Mouse (Mus musculus) G1E (cell line): ENCODE data around the gene Map3k5. TPM values are rescaled to one million over a fixed set of nuclear protein-coding genes. Genes with fewer than 3 reads are reported as not detected.

Experiments
- ATAC-seq: 2 replicates; pipeline ENCODE4 v1.8.0; 2016; ENCODE audit warnings: mild to moderate bottlenecking; ENCODE audit not compliant: insufficient number of reproducible peaks, poor library complexity, low FRiP score, severe bottlenecking; ENCODE audit errors: extremely low read depth
- DNase-seq: peaks from one replicate; pipeline ENCODE4 v3.0.0; 2012; ENCODE audit warnings: low spot score
- H3K27me3 ChIP-seq: 2 replicates; pipeline ENCODE4 v1.6.1; 2012; ENCODE audit warnings: mild to moderate bottlenecking, low read length, inconsistent platforms; ENCODE audit not compliant: insufficient read depth
- H3K36me3 ChIP-seq: replicated peaks from 2 replicates; pipeline ENCODE3; 2012; ENCODE audit warnings: mild to moderate bottlenecking, inconsistent platforms
- H3K4me1 ChIP-seq: 2 replicates; pipeline ENCODE4 v1.6.1; 2012; ENCODE audit warnings: low read depth, low read length, inconsistent platforms, mixed read lengths; ENCODE audit not compliant: insufficient read depth
- H3K4me3 ChIP-seq: 2 replicates; pipeline ENCODE4 v1.5.1; 2012; ENCODE audit warnings: low read depth, mild to moderate bottlenecking, inconsistent platforms, low read length, moderate library complexity, mixed read lengths
- H3K9me3 ChIP-seq: replicated peaks from 2 replicates; pipeline ENCODE4 v1.6.1; 2012; ENCODE audit warnings: inconsistent platforms
- CTCF ChIP-seq: IDR thresholded peaks from 2 replicates; pipeline ENCODE4 v1.5.1; 2012; ENCODE audit warnings: low read depth, low read length, inconsistent platforms, mixed read lengths
- GATA1 ChIP-seq: IDR thresholded peaks from 2 replicates; pipeline ENCODE4 v1.6.1; 2012; ENCODE audit warnings: borderline replicate concordance, low read length, inconsistent platforms, mixed read lengths
- GATA2 ChIP-seq: IDR thresholded peaks from 2 replicates; pipeline ENCODE4 v1.6.1; 2012; ENCODE audit warnings: low read depth, low read length, inconsistent platforms, borderline replicate concordance
- POLR2AphosphoS5 ChIP-seq: IDR thresholded peaks from 2 replicates; pipeline ENCODE4 v1.6.1; 2012; ENCODE audit warnings: low read depth, low read length, inconsistent platforms; ENCODE audit not compliant: insufficient replicate concordance
- TAL1 ChIP-seq: conservative IDR thresholded peaks from 2 replicates; pipeline ENCODE4 v1.6.1; 2012; ENCODE audit warnings: low read depth, low read length, inconsistent platforms, mixed read lengths
- polyA plus RNA-seq: library from polyadenylated mRNA; stranded (reverse); fragments of >175 nt; gene quantifications from 2 replicates; pipeline ENCODE4 v1.2.3, GENCODE M21; 2012
- total RNA-seq, 2 experiments: library from RNA; stranded (forward) in 1 of 2; stranded (reverse) in 1 of 2; fragments of 200-1000 nt in 1 of 2; fragments of >200 nt in 1 of 2; fragmentation: Nextera tagmentation in 1 of 2; gene quantifications; 2 replicates each; pipeline ENCODE4 v1.2.3; 2014 to 2017

Gene Map3k5
- total and polyA plus RNA-seq, 3 experiments = 0.18 to 1.4 (median 1.3) TPM

- DNase-seq (no peak), ATAC-seq (no peak)
- Histone ChIP-seq H3K27me3 (peaks cover 10% of the 10 kb centered on the region; the same call in 1 of the 2 replicates), H3K4me3 (no peak overlapping the region), H3K36me3 (no peaks in the 10 kb centered on the region), H3K4me1 (no peaks in the 10 kb centered on the region), H3K9me3 (no peaks in the 10 kb centered on the region)
- TF ChIP-seq TAL1 (no peak), CTCF (no peak), GATA1 (no peak), GATA2 (no peak), POLR2AphosphoS5 (no peak)
These were observed 61.9 kb downstream of the Map3k5 start for GRCm38 (mm10) chr10:19996151-19996550.

GRCm38 (mm10) chr10:19999703-20000407 is 65.6 kb downstream of the Map3k5 start:
- DNase-seq = no peak

GRCm38 (mm10) chr10:20000408-20000770 is 66.1 kb downstream of the Map3k5 start:
- ATAC-seq (no peak), DNase-seq (no peak)
- Histone ChIP-seq H3K36me3 (no peaks in the 10 kb centered on the region), H3K4me1 (no peaks in the 10 kb centered on the region), H3K4me3 (no peak overlapping the region), H3K9me3 (no peaks in the 10 kb centered on the region), H3K27me3 (no peaks in the 10 kb centered on the region)
- TF ChIP-seq TAL1 (no peak), GATA2 (no peak), GATA1 (no peak), POLR2AphosphoS5 (no peak), CTCF (no peak)

More at GRCm38 (mm10) chr10:19999703-20000407, 65.6 kb downstream of the Map3k5 start:
- ATAC-seq = no peak
- Histone ChIP-seq H3K36me3 (no peaks in the 10 kb centered on the region), H3K4me1 (no peaks in the 10 kb centered on the region), H3K4me3 (no peak overlapping the region), H3K27me3 (0 out of 2 replicates have a peak, but pooled peaks cover 2% of the 10 kb centered on the region), H3K9me3 (no peaks in the 10 kb centered on the region)
- TF ChIP-seq CTCF (no peak), TAL1 (no peak), GATA1 (no peak), GATA2 (no peak), POLR2AphosphoS5 (no peak)

GRCm38 (mm10) chr10:20001990-20002389 is 67.7 kb downstream of the Map3k5 start:
- DNase-seq (no peak), ATAC-seq (no peak)
- no peaks in the 10 kb centered on the region for H3K9me3 ChIP-seq
- TF ChIP-seq POLR2AphosphoS5 (no peak), CTCF (no peak), GATA1 (no peak), TAL1 (no peak), GATA2 (no peak)
- no peaks in the 10 kb centered on the region for H3K4me1 ChIP-seq
- no peak overlapping the region for H3K4me3 ChIP-seq
- no peaks in the 10 kb centered on the region for H3K36me3 ChIP-seq
- H3K27me3 ChIP-seq = no peaks in the 10 kb centered on the region

GRCm38 (mm10) chr10:20003006-20003405 is 68.7 kb downstream of the Map3k5 start:
- no peak for TF ChIP-seq TAL1
- no peak for TF ChIP-seq GATA1
- no peak for TF ChIP-seq POLR2AphosphoS5
- TF ChIP-seq CTCF = no peak
- TF ChIP-seq GATA2 = no peak
- H3K9me3 ChIP-seq = no peaks in the 10 kb centered on the region
- no peak for ATAC-seq
- H3K27me3 ChIP-seq = no peaks in the 10 kb centered on the region
- DNase-seq = no peak
- H3K36me3 ChIP-seq = no peaks in the 10 kb centered on the region
- no peaks in the 10 kb centered on the region for H3K4me1 ChIP-seq
- H3K4me3 ChIP-seq = no peak overlapping the region

- H3K9me3 ChIP-seq = no peaks in the 10 kb centered on the region
- no peaks in the 10 kb centered on the region for H3K27me3 ChIP-seq
- no peaks in the 10 kb centered on the region for H3K36me3 ChIP-seq
- TF ChIP-seq GATA2 = no peak
- no peak for TF ChIP-seq CTCF
- DNase-seq = no peak
- no peak for ATAC-seq
- no peaks in the 10 kb centered on the region for H3K4me1 ChIP-seq
- no peak overlapping the region for H3K4me3 ChIP-seq
These were observed 70.5 kb downstream of the Map3k5 start for GRCm38 (mm10) chr10:20004786-20005185.

GRCm38 (mm10) chr10:20005491-20005952 is 71.2 kb downstream of the Map3k5 start:
- no peaks in the 10 kb centered on the region for H3K9me3 ChIP-seq
- H3K36me3 ChIP-seq = no peaks in the 10 kb centered on the region
- ATAC-seq = no peak
- H3K4me3 ChIP-seq = no peak overlapping the region
- H3K4me1 ChIP-seq = no peaks in the 10 kb centered on the region
- no peaks in the 10 kb centered on the region for H3K27me3 ChIP-seq
- DNase-seq = no peak
- TF ChIP-seq POLR2AphosphoS5 (no peak), GATA1 (no peak), GATA2 (no peak), CTCF (no peak), TAL1 (no peak)
